Mouse (Mus musculus): ENCODE results near the gene Cyp4x1. TPM values are rescaled to one million over a fixed set of nuclear protein-coding genes. Genes with fewer than 3 reads are reported as not detected.
"Not testable (repeated sequence)": the region's sequence is repeated elsewhere in the genome, so short reads cannot be mapped to it uniquely, and the experiment has no call there.

Cyp4x1 gene
- not detected for polyA plus RNA-seq (2021)

GRCm38 (mm10) chr4:115133621-115134295 lies at the start of gene Cyp4x1:
Gene Cyp4x1, minus strand, starts transcription at chr4:115134281.
- in situ Hi-C loops (cut with MboI; ENCODE audit: low pct_unique_long_range_greater_than_20kb) = no loop called here
- DNase-seq (ENCODE audit: low read depth, low spot score) = no peak
- CTCF ChIA-PET = interaction anchor here (1.6 kb wide), 1 partner anchor 11 kb away, joined by 3 read pairs; no protein-coding TSS in a partner anchor
- peaks cover 2% of the 10 kb centered on the region for H3K27me3 ChIP-seq
- no peak for ATAC-seq
- POLR2A ChIA-PET = no interaction called here
- TF ChIP-seq CTCF (IDR thresholded peaks at IDR 0.05) = no peak

GRCm38 (mm10) chr4:115176201-115176600 lies 42.1 kb upstream of the Cyp4x1 start:
- POLR2A ChIA-PET; ATAC-seq; H3K27me3 ChIP-seq; DNase-seq (ENCODE audit: low read depth, low spot score); CTCF ChIA-PET; in situ Hi-C loops (cut with MboI; ENCODE audit: low pct_unique_long_range_greater_than_20kb): not testable (repeated sequence)

GRCm38 (mm10) chr4:115174694-115175353 lies 40.7 kb upstream of the Cyp4x1 start:
- ChIA-PET CTCF (no interaction called here), POLR2A (no interaction called here)
- no peak for TF ChIP-seq CTCF (IDR thresholded peaks at IDR 0.05)
- ATAC-seq (no peak), DNase-seq (ENCODE audit: low read depth, low spot score) (no peak)
- no peaks in the 10 kb centered on the region for H3K27me3 ChIP-seq
- in situ Hi-C loops (cut with MboI; ENCODE audit: low pct_unique_long_range_greater_than_20kb) = no loop called here

GRCm38 (mm10) chr4:115158963-115159362 lies 24.9 kb upstream of the Cyp4x1 start:
- DNase-seq (ENCODE audit: low read depth, low spot score); POLR2A ChIA-PET; H3K27me3 ChIP-seq; CTCF ChIA-PET; in situ Hi-C loops (cut with MboI; ENCODE audit: low pct_unique_long_range_greater_than_20kb); ATAC-seq: not testable (repeated sequence)

GRCm38 (mm10) chr4:115154723-115155122 lies 20.6 kb upstream of the Cyp4x1 start:
- peak; percentile 44 for TF ChIP-seq CTCF (IDR thresholded peaks at IDR 0.05)
- ATAC-seq (no peak), DNase-seq (ENCODE audit: low read depth, low spot score) (no peak)
- ChIA-PET POLR2A (no interaction called here), CTCF (no interaction called here)
- H3K27me3 ChIP-seq = no peaks in the 10 kb centered on the region
- in situ Hi-C loops (cut with MboI; ENCODE audit: low pct_unique_long_range_greater_than_20kb) = no loop called here

- in situ Hi-C loops (cut with MboI; ENCODE audit: low pct_unique_long_range_greater_than_20kb) = no loop called here
- CTCF ChIA-PET = interaction anchor here (1.6 kb wide), 1 partner anchor 12 kb away, joined by 3 read pairs; no protein-coding TSS in a partner anchor
- H3K27me3 ChIP-seq = peaks cover 2% of the 10 kb centered on the region
- POLR2A ChIA-PET = no interaction called here
- DNase-seq (ENCODE audit: low read depth, low spot score) (no peak), ATAC-seq (no peak)
- no peak for TF ChIP-seq CTCF (IDR thresholded peaks at IDR 0.05)
These were observed 182 bp upstream of the Cyp4x1 start for GRCm38 (mm10) chr4:115134296-115134630.

GRCm38 (mm10) chr4:115133085-115133484 lies 996 bp downstream of the Cyp4x1 start:
- in situ Hi-C loops (cut with MboI; ENCODE audit: low pct_unique_long_range_greater_than_20kb) = no loop called here
- no peak for DNase-seq (ENCODE audit: low read depth, low spot score)
- H3K27me3 ChIP-seq = peaks cover 2% of the 10 kb centered on the region
- no peak for ATAC-seq
- no peak for TF ChIP-seq CTCF (IDR thresholded peaks at IDR 0.05)
- ChIA-PET CTCF (interaction anchor here (1.6 kb wide), 1 partner anchor 11 kb away, joined by 3 read pairs; no protein-coding TSS in a partner anchor), POLR2A (no interaction called here)

- ATAC-seq = no peak
- CTCF ChIA-PET = interaction anchor here (2.7 kb wide), 1 partner anchor 23 kb away, joined by 8 read pairs; no protein-coding TSS in a partner anchor
- no peak for DNase-seq (ENCODE audit: low read depth, low spot score)
- POLR2A ChIA-PET = no interaction called here
- in situ Hi-C loops (cut with MboI; ENCODE audit: low pct_unique_long_range_greater_than_20kb) = no loop called here
- no peak for TF ChIP-seq CTCF (IDR thresholded peaks at IDR 0.05)
- H3K27me3 ChIP-seq = peaks cover 6% of the 10 kb centered on the region
These were observed 9.4 kb downstream of the Cyp4x1 start for GRCm38 (mm10) chr4:115124713-115125112.

GRCm38 (mm10) chr4:115123507-115123906 lies 10.6 kb downstream of the Cyp4x1 start:
- TF ChIP-seq CTCF (IDR thresholded peaks at IDR 0.05) = no peak
- H3K27me3 ChIP-seq = peaks cover 6% of the 10 kb centered on the region
- DNase-seq (ENCODE audit: low read depth, low spot score) (no peak), ATAC-seq (no peak)
- ChIA-PET POLR2A (no interaction called here), CTCF (interaction anchor here (0.9 to 2.7 kb wide), 3 partner anchors 11 to 85 kb away, joined by 3 to 9 read pairs (median 8); no protein-coding TSS in a partner anchor)
- in situ Hi-C loops (cut with MboI; ENCODE audit: low pct_unique_long_range_greater_than_20kb) = no loop called here

- ATAC-seq (no peak), DNase-seq (ENCODE audit: low read depth, low spot score) (no peak)
- no peak for TF ChIP-seq CTCF (IDR thresholded peaks at IDR 0.05)
- POLR2A ChIA-PET = no interaction called here
- in situ Hi-C loops (cut with MboI; ENCODE audit: low pct_unique_long_range_greater_than_20kb) = no loop called here
- peaks cover 2% of the 10 kb centered on the region for H3K27me3 ChIP-seq
- CTCF ChIA-PET = no interaction called here
These were observed 12.5 kb downstream of the Cyp4x1 start for GRCm38 (mm10) chr4:115121608-115122007.

GRCm38 (mm10) chr4:115121162-115121561 lies 12.9 kb downstream of the Cyp4x1 start:
- TF ChIP-seq CTCF (IDR thresholded peaks at IDR 0.05) = no peak
- ChIA-PET CTCF (interaction anchor here (1.0 kb wide), 1 partner anchor 20 kb away, joined by 3 read pairs; no protein-coding TSS in a partner anchor), POLR2A (no interaction called here)
- H3K27me3 ChIP-seq = peaks cover 2% of the 10 kb centered on the region
- no peak for ATAC-seq
- in situ Hi-C loops (cut with MboI; ENCODE audit: low pct_unique_long_range_greater_than_20kb) = no loop called here
- DNase-seq (ENCODE audit: low read depth, low spot score) = no peak

All from Patski (cell line).